Mouse (Mus musculus): ENCODE data around the gene Ripk4. TPM values are rescaled to one million over a fixed set of nuclear protein-coding genes. Genes with fewer than 3 reads are reported as not detected.

Gene Ripk4
- polyA plus RNA-seq, 1 experiment from 2014 or later, result 0.94 TPM

DNA sequence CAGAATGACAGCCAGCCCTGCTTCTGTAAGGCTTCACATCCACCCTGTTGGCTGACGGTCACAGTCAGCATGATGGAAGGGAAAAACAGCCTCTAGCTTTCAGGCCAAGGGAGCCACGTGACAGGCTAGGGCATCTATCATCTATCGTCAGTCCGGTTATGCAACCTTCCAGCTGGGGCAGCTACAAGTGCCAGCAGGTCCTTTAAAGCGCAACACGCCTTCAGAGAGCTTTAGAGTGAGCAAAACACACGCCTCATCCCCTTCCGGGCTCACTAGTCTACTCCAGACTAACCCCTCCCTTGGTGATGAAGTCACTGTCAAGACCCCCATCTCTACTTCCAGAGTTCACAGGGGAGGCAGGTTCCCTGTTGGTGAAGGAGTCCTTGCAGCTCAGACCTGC is 11.7 kb downstream of the Ripk4 start:
- Histone ChIP-seq H3K4me1 (ENCODE audit: control insufficient read depth, insufficient read depth, low read length) (no peaks in the 10 kb centered on the region), H3K36me3 (ENCODE audit: control insufficient read depth, insufficient read depth, low read length) (no peaks in the 10 kb centered on the region), H3K9me3 (ENCODE audit: control insufficient read depth, low read length) (no peaks in the 10 kb centered on the region), H3K27ac (ENCODE audit: low read depth, low read length) (no peak overlapping the region), H3K9ac (ENCODE audit: low read length) (no peak overlapping the region), H3K4me3 (ENCODE audit: low read depth, low read length) (no peak overlapping the region), H3K4me2 (no peak overlapping the region), H3K27me3 (ENCODE audit: control insufficient read depth, insufficient read depth, low read length) (no peaks in the 10 kb centered on the region)
- 91% methylated on average over 8 of the region's 8 CpGs for WGBS
- ATAC-seq (ENCODE audit: low FRiP score), result no peak
- DNase-seq (ENCODE audit: low spot score, missing footprints), result no peak

DNA sequence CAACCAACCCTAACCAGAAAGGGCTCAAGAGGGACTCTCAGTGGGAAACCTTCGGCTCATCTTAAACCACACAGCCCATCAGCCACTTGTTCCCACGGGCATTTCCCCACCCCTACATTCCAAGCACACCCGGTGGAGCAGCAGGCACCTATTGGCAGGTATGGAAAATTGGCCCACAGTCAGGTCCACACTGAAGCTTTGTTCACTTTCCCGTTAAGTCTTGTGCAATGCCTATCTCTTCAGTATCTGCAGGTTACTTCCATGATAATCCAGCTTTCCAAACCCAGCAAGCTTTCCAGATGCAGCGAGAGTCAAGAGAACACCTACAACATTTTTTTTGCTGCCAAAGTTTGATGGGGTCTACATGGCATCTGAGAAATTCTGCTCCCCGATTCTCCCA is 15.2 kb downstream of the Ripk4 start:
- ATAC-seq (ENCODE audit: low FRiP score) (no peak), DNase-seq (ENCODE audit: low spot score, missing footprints) (no peak)
- Histone ChIP-seq H3K4me2 (no peak overlapping the region), H3K27me3 (ENCODE audit: control insufficient read depth, insufficient read depth, low read length) (no peaks in the 10 kb centered on the region), H3K27ac (ENCODE audit: low read depth, low read length) (no peak overlapping the region), H3K4me3 (ENCODE audit: low read depth, low read length) (no peak overlapping the region), H3K9me3 (ENCODE audit: control insufficient read depth, low read length) (no peaks in the 10 kb centered on the region), H3K36me3 (ENCODE audit: control insufficient read depth, insufficient read depth, low read length) (no peaks in the 10 kb centered on the region), H3K9ac (ENCODE audit: low read length) (no peak overlapping the region), H3K4me1 (ENCODE audit: control insufficient read depth, insufficient read depth, low read length) (no peaks in the 10 kb centered on the region)
- 90% methylated on average over 6 of the region's 6 CpGs for WGBS

DNA sequence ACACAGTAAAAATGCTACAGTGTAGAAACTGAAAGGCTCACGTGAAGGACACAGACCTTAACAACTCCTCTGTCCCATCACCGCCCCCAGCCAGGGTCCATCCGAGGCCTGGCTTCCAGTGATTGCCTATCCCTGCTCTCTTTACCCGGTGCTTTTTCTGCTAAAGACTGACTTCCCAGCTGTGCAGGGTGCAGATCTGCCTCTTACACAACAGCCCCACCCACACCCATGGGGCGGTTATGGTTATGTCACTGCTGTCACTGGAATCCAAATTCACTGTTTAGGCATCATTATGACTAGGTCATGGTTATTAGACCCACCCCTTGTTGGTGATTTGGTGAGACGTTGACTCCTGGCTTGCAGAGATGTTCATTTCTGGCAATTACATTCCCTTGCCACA is 25.6 kb downstream of the Ripk4 start:
- DNase-seq (ENCODE audit: low spot score, missing footprints), result no peak
- Histone ChIP-seq H3K9me3 (ENCODE audit: control insufficient read depth, low read length) (no peaks in the 10 kb centered on the region), H3K27ac (ENCODE audit: low read depth, low read length) (no peak overlapping the region), H3K4me1 (ENCODE audit: control insufficient read depth, insufficient read depth, low read length) (no peaks in the 10 kb centered on the region), H3K27me3 (ENCODE audit: control insufficient read depth, insufficient read depth, low read length) (no peaks in the 10 kb centered on the region), H3K36me3 (ENCODE audit: control insufficient read depth, insufficient read depth, low read length) (no peaks in the 10 kb centered on the region), H3K4me3 (ENCODE audit: low read depth, low read length) (no peak overlapping the region), H3K4me2 (no peak overlapping the region), H3K9ac (ENCODE audit: low read length) (no peak overlapping the region)
- no peak for ATAC-seq (ENCODE audit: low FRiP score)
- WGBS, result 73% methylated on average over 6 of the region's 6 CpGs

DNA sequence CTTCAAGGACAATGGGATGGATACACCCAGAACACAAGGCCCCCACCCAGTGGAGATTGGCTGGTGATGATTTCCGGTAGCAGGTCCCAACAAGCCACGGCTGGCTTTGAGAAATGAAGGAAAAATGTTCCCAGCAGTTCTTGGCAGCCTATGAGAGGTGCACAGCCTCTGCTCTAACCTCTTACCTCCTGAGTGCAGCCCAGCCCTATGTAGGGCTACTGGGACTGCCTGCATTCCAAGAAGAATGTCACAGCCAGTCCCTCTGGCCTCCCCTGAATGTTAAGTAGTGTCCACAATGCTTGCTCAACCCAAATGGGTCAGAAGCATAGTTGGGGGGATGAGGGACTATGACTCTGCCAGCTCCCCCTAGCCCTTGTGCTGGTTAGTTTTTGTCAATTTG is 27.0 kb downstream of the Ripk4 start:
- no peak for DNase-seq (ENCODE audit: low spot score, missing footprints)
- Histone ChIP-seq H3K36me3 (ENCODE audit: control insufficient read depth, insufficient read depth, low read length) (no peaks in the 10 kb centered on the region), H3K27ac (ENCODE audit: low read depth, low read length) (no peak overlapping the region), H3K4me3 (ENCODE audit: low read depth, low read length) (no peak overlapping the region), H3K4me2 (no peak overlapping the region), H3K9me3 (ENCODE audit: control insufficient read depth, low read length) (no peaks in the 10 kb centered on the region), H3K9ac (ENCODE audit: low read length) (no peak overlapping the region), H3K27me3 (ENCODE audit: control insufficient read depth, insufficient read depth, low read length) (no peaks in the 10 kb centered on the region), H3K4me1 (ENCODE audit: control insufficient read depth, insufficient read depth, low read length) (no peaks in the 10 kb centered on the region)
- no peak for ATAC-seq (ENCODE audit: low FRiP score)
- WGBS, result 100% methylated on average over 2 of the region's 2 CpGs

DNA sequence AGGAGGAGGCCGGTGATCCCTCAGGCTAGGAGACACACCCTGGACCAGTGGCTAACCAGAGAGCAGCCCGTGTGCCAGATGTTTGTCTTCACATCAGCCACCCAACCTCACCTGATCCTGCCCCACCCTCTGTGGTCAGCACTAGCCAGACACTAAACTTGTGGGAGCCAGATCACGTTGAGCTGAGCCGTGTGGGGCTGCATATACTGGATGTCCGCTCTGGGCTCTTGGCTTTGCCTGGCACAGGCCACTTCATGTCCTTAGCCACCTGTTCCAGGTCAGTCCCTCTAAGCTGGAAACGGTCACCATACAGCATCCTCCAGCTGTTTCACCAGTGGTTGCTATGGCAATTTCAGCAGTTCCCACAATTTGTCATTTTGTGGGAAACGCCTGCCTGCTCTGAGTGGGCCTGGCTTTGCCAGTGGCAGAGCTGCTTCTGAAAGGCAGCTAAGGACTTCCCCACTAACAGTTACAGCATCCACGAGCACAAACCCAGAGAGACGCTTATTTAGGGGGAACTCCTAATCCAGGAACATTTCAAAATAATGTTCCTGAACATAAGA is 28.7 kb downstream of the Ripk4 start:
- Histone ChIP-seq H3K4me1 (ENCODE audit: control insufficient read depth, insufficient read depth, low read length) (no peaks in the 10 kb centered on the region), H3K4me3 (ENCODE audit: low read depth, low read length) (no peak overlapping the region), H3K9me3 (ENCODE audit: control insufficient read depth, low read length) (no peaks in the 10 kb centered on the region), H3K27ac (ENCODE audit: low read depth, low read length) (no peak overlapping the region), H3K9ac (ENCODE audit: low read length) (no peak overlapping the region), H3K36me3 (ENCODE audit: control insufficient read depth, insufficient read depth, low read length) (no peaks in the 10 kb centered on the region), H3K4me2 (no peak overlapping the region), H3K27me3 (ENCODE audit: control insufficient read depth, insufficient read depth, low read length) (no peaks in the 10 kb centered on the region)
- DNase-seq (ENCODE audit: low spot score, missing footprints), result no peak
- no peak for ATAC-seq (ENCODE audit: low FRiP score)
- WGBS, result 70% methylated on average over 9 of the region's 9 CpGs

DNA sequence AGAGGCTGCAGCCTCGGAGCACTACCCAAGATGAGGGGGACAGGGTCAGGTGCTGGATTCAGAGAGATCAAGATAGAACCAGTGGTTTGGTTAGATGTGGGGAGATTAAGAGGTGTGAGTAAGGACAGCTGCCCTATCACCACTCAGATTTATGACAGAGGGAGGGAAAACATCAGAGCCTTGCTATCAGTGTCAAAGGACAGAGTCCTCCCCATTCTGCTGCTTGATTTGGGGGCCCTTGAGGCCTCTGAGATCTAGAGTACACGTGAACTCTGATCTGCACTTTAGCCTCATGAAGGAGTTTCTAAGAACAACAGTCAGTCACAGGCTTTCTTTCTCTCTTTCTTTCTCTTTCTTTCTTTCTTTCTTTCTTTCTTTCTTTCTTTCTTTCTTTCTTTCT is 30.0 kb downstream of the Ripk4 start:
- ATAC-seq (ENCODE audit: low FRiP score), result no peak
- 69% methylated on average over 2 of the region's 2 CpGs for WGBS
- no peak overlapping the region for H3K4me2 ChIP-seq

DNA sequence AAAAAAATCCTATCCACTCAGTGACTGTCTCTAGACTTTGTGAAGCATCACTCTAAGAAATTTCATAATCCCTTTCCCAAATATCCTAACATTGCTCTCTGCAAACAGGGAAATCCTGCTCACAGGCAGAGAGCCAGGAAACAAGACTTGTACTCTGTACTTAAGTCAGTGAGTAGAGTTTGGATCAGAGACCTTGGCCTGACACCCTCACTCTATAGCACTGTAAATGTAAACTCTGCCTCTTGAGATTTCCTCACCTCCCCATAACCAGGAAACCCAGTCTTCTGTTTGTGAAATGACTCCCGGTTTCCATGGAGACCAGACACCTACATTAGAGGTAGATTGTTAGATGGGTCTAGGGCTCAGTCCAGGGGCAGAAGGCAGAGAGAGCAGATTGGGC is 33.3 kb downstream of the Ripk4 start:
- Histone ChIP-seq H3K4me2 (no peak overlapping the region), H3K4me3 (ENCODE audit: low read depth, low read length) (no peak overlapping the region), H3K27ac (ENCODE audit: low read depth, low read length) (no peak overlapping the region), H3K9ac (ENCODE audit: low read length) (no peak overlapping the region), H3K4me1 (ENCODE audit: control insufficient read depth, insufficient read depth, low read length) (no peaks in the 10 kb centered on the region), H3K9me3 (ENCODE audit: control insufficient read depth, low read length) (no peaks in the 10 kb centered on the region), H3K27me3 (ENCODE audit: control insufficient read depth, insufficient read depth, low read length) (no peaks in the 10 kb centered on the region), H3K36me3 (ENCODE audit: control insufficient read depth, insufficient read depth, low read length) (no peaks in the 10 kb centered on the region)
- WGBS, result 81% methylated on average over 1 of the region's 1 CpGs
- DNase-seq (ENCODE audit: low spot score, missing footprints) (no peak), ATAC-seq (ENCODE audit: low FRiP score) (no peak)

More for the DNA sequence above, 30.0 kb downstream of the Ripk4 start:
- Histone ChIP-seq H3K4me1 (ENCODE audit: control insufficient read depth, insufficient read depth, low read length) (no peaks in the 10 kb centered on the region), H3K36me3 (ENCODE audit: control insufficient read depth, insufficient read depth, low read length) (no peaks in the 10 kb centered on the region), H3K27ac (ENCODE audit: low read depth, low read length) (no peak overlapping the region), H3K9ac (ENCODE audit: low read length) (no peak overlapping the region), H3K27me3 (ENCODE audit: control insufficient read depth, insufficient read depth, low read length) (no peaks in the 10 kb centered on the region), H3K4me3 (ENCODE audit: low read depth, low read length) (no peak overlapping the region), H3K9me3 (ENCODE audit: control insufficient read depth, low read length) (no peaks in the 10 kb centered on the region)
- no peak for DNase-seq (ENCODE audit: low spot score, missing footprints)

DNA sequence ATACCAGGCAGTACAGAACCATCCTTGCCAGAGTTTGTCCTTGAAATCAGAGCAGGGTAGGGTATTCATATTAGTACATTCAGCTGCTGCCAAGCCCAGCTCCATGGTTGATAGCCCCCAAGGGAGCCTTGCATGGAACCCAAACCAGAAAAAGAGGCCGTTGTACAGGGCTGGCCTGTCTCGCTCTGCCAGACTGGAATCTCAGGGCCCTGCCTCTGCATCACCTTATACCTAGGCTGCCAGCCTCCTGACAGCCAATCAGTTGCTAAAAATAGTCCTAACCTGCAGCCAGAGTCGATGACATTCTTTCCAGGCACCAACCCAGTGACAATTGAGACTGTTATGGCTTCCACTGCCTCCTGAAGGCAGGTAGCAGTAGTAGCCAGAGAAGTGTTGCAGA is 37.2 kb downstream of the Ripk4 start:
- Histone ChIP-seq H3K36me3 (ENCODE audit: control insufficient read depth, insufficient read depth, low read length) (no peaks in the 10 kb centered on the region), H3K9ac (ENCODE audit: low read length) (no peak overlapping the region), H3K27me3 (ENCODE audit: control insufficient read depth, insufficient read depth, low read length) (no peaks in the 10 kb centered on the region), H3K4me3 (ENCODE audit: low read depth, low read length) (no peak overlapping the region), H3K4me2 (no peak overlapping the region), H3K4me1 (ENCODE audit: control insufficient read depth, insufficient read depth, low read length) (no peaks in the 10 kb centered on the region), H3K27ac (ENCODE audit: low read depth, low read length) (no peak overlapping the region), H3K9me3 (ENCODE audit: control insufficient read depth, low read length) (no peaks in the 10 kb centered on the region)
- no peak for ATAC-seq (ENCODE audit: low FRiP score)
- DNase-seq (ENCODE audit: low spot score, missing footprints), result no peak
- 82% methylated on average over 3 of the region's 3 CpGs for WGBS

DNA sequence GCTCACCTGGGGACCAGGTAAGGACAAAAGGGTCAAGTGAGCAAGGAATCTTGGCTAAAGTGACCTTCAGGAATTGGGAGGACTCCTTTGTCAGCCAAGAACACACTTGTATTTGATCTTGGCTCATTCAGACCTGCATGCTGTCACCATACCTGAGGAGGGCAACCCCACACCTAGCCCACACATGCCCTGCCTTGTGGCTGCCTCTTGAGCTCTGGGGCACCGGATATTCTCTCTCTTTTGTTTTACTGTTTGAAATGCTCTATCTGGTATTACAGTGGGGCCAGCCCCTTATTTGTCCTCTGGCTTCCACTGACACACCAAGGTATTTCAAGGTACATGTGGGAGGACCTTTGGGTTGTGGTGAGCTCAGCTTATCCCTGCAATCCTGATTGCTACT is 43.5 kb downstream of the Ripk4 start:
- Histone ChIP-seq H3K9me3 (ENCODE audit: control insufficient read depth, low read length) (no peaks in the 10 kb centered on the region), H3K9ac (ENCODE audit: low read length) (no peak overlapping the region), H3K27me3 (ENCODE audit: control insufficient read depth, insufficient read depth, low read length) (no peaks in the 10 kb centered on the region), H3K27ac (ENCODE audit: low read depth, low read length) (no peak overlapping the region), H3K4me3 (ENCODE audit: low read depth, low read length) (no peak overlapping the region), H3K4me2 (no peak overlapping the region), H3K4me1 (ENCODE audit: control insufficient read depth, insufficient read depth, low read length) (no peaks in the 10 kb centered on the region), H3K36me3 (ENCODE audit: control insufficient read depth, insufficient read depth, low read length) (no peaks in the 10 kb centered on the region)
- DNase-seq (ENCODE audit: low spot score, missing footprints) (no peak), ATAC-seq (ENCODE audit: low FRiP score) (no peak)
- WGBS, result 87% methylated on average over 1 of the region's 1 CpGs
